Mouse (Mus musculus): ENCODE measurements around the gene Pdlim5. TPM values are rescaled to one million over a fixed set of nuclear protein-coding genes. Genes with fewer than 3 reads are reported as not detected.

Gene Pdlim5
- polyA plus RNA-seq, 1 experiment from 2014 or later: 246 TPM

- WGBS: 61% methylated on average over 4 of the region's 4 CpGs
- Histone ChIP-seq H3K9ac (ENCODE audit: low read length) (no peak overlapping the region), H3K4me1 (ENCODE audit: control insufficient read depth, insufficient read depth, low read length) (peaks cover 27% of the 10 kb centered on the region), H3K36me3 (ENCODE audit: control insufficient read depth, insufficient read depth) (no peaks in the 10 kb centered on the region), H3K4me2 (ENCODE audit: low read depth, low read length) (no peak overlapping the region), H3K4me3 (ENCODE audit: low read length) (no peak overlapping the region), H3K9me3 (replicated peaks; ENCODE audit: control insufficient read depth, low read length) (no peaks in the 10 kb centered on the region), H3K27ac (ENCODE audit: low read length) (no peak overlapping the region), H3K27me3 (ENCODE audit: control insufficient read depth, insufficient read depth, low read length) (no peaks in the 10 kb centered on the region)
- ATAC-seq (replicated peaks; ENCODE audit: extremely low read depth, insufficient read depth, low FRiP score): no peak
These were observed 57.4 kb downstream of the Pdlim5 start for GRCm38 (mm10) chr3:142338058-142338457.

DNA sequence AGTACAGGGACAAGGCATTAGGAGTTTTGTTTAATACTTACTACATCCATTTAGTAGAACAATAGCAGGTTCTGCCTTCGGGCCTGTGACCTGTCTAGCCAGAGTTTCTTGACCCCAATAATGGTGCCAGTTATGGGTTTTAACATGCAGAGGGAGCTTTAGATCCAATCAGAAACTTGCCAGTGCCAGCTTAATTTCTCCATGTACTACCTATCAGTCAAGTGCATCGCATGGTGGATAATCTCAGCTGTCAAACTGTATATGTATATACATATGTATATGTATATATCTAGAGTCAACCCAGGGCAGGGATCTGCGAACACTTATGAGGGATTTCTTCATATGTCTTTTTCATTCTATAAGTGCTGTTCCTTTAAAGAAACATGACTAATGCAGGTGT, 61.0 kb downstream of the Pdlim5 start:
- H3K27me3 ChIP-seq (ENCODE audit: control insufficient read depth, insufficient read depth, low read length): no peaks in the 10 kb centered on the region
- H3K9ac ChIP-seq (ENCODE audit: low read length): no peak overlapping the region
- no peak for ATAC-seq (replicated peaks; ENCODE audit: extremely low read depth, insufficient read depth, low FRiP score)
- WGBS: 92% methylated on average over 3 of the region's 3 CpGs
- no peak overlapping the region for H3K27ac ChIP-seq (ENCODE audit: low read length)
- peaks cover 29% of the 10 kb centered on the region for H3K4me1 ChIP-seq (ENCODE audit: control insufficient read depth, insufficient read depth, low read length)
- H3K4me3 ChIP-seq (ENCODE audit: low read length): no peak overlapping the region
- no peak overlapping the region for H3K4me2 ChIP-seq (ENCODE audit: low read depth, low read length)
- peaks cover 2% of the 10 kb centered on the region for H3K36me3 ChIP-seq (ENCODE audit: control insufficient read depth, insufficient read depth)
- no peaks in the 10 kb centered on the region for H3K9me3 ChIP-seq (replicated peaks; ENCODE audit: control insufficient read depth, low read length)

GRCm38 (mm10) chr3:142333458-142333857, 62.0 kb downstream of the Pdlim5 start:
- Histone ChIP-seq H3K36me3 (ENCODE audit: control insufficient read depth, insufficient read depth) (peaks cover 4% of the 10 kb centered on the region), H3K27ac (ENCODE audit: low read length) (no peak overlapping the region), H3K9me3 (replicated peaks; ENCODE audit: control insufficient read depth, low read length) (no peaks in the 10 kb centered on the region), H3K4me1 (ENCODE audit: control insufficient read depth, insufficient read depth, low read length) (peaks cover 19% of the 10 kb centered on the region), H3K9ac (ENCODE audit: low read length) (no peak overlapping the region), H3K4me2 (ENCODE audit: low read depth, low read length) (no peak overlapping the region), H3K4me3 (ENCODE audit: low read length) (no peak overlapping the region), H3K27me3 (ENCODE audit: control insufficient read depth, insufficient read depth, low read length) (no peaks in the 10 kb centered on the region)
- whole genome bisulfite sequencing: 88% methylated on average over 1 of the region's 1 CpGs
- no peak for ATAC-seq (replicated peaks; ENCODE audit: extremely low read depth, insufficient read depth, low FRiP score)

GRCm38 (mm10) chr3:142332716-142333115, 62.8 kb downstream of the Pdlim5 start:
- no peak for ATAC-seq (replicated peaks; ENCODE audit: extremely low read depth, insufficient read depth, low FRiP score)
- Histone ChIP-seq H3K27ac (ENCODE audit: low read length) (no peak overlapping the region; the same call in 1 of the 2 replicates), H3K4me2 (ENCODE audit: low read depth, low read length) (peak overlapping the region; percentile 20; the same call in 1 of the 2 replicates), H3K4me1 (ENCODE audit: control insufficient read depth, insufficient read depth, low read length) (peaks cover 21% of the 10 kb centered on the region), H3K36me3 (ENCODE audit: control insufficient read depth, insufficient read depth) (peaks cover 4% of the 10 kb centered on the region), H3K9ac (ENCODE audit: low read length) (no peak overlapping the region), H3K4me3 (ENCODE audit: low read length) (no peak overlapping the region), H3K9me3 (replicated peaks; ENCODE audit: control insufficient read depth, low read length) (no peaks in the 10 kb centered on the region), H3K27me3 (ENCODE audit: control insufficient read depth, insufficient read depth, low read length) (no peaks in the 10 kb centered on the region)
- 25% methylated on average over 4 of the region's 4 CpGs for WGBS

- 52% methylated on average over 4 of the region's 4 CpGs for WGBS
- Histone ChIP-seq H3K27ac (ENCODE audit: low read length) (no peak overlapping the region; the same call in 1 of the 2 replicates), H3K27me3 (ENCODE audit: control insufficient read depth, insufficient read depth, low read length) (no peaks in the 10 kb centered on the region), H3K4me1 (ENCODE audit: control insufficient read depth, insufficient read depth, low read length) (peaks cover 21% of the 10 kb centered on the region), H3K4me2 (ENCODE audit: low read depth, low read length) (no peak overlapping the region), H3K9ac (ENCODE audit: low read length) (no peak overlapping the region), H3K9me3 (replicated peaks; ENCODE audit: control insufficient read depth, low read length) (no peaks in the 10 kb centered on the region), H3K36me3 (ENCODE audit: control insufficient read depth, insufficient read depth) (peaks cover 4% of the 10 kb centered on the region), H3K4me3 (ENCODE audit: low read length) (no peak overlapping the region)
- ATAC-seq (replicated peaks; ENCODE audit: extremely low read depth, insufficient read depth, low FRiP score): no peak; the same call in 1 of the 2 replicates
These were observed 63.5 kb downstream of the Pdlim5 start for GRCm38 (mm10) chr3:142331872-142332554.

DNA sequence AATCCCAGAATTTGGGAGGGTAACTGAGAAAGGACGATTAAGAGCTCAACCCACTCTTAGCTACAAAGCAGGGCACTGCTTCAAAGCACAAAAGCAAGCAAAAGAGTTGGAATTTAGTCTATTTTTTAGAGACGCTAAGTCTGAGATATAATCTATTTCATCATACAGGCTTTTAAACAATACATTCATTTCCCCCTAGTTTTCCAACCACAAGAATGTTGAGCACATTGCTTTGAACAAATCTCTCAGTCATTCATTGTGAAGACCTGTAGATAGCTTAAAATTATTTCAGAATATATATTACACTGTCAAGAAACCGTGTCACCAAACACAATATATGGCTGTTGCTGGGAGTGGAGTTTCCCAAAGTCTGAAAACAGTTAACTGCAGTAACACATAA, 65.1 kb downstream of the Pdlim5 start:
- no peaks in the 10 kb centered on the region for H3K27me3 ChIP-seq (ENCODE audit: control insufficient read depth, insufficient read depth, low read length)
- 68% methylated on average over 3 of the region's 3 CpGs for WGBS
- H3K27ac ChIP-seq (ENCODE audit: low read length): no peak overlapping the region

DNA sequence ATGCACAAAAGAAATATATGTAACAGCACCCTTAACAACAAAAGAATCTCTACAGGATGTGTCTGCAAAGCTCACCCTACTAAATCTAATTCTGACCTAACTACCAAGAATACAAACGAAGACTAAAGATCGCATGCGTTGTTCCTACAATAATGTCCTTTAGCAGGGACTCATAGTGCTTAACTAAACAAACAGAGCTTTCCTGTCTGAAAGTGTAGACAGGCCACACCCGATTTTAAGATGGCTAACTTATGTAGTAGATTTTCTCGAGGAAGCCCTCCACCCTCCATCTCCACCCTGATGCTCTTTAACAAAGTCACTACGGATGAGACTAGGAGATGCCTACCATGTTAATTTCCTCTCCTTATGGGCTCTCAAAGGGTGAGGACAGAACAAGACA, 71.9 kb downstream of the Pdlim5 start:
- Histone ChIP-seq H3K27ac (ENCODE audit: low read length) (peak overlapping the region; percentile 43), H3K9me3 (replicated peaks; ENCODE audit: control insufficient read depth, low read length) (no peaks in the 10 kb centered on the region), H3K36me3 (ENCODE audit: control insufficient read depth, insufficient read depth) (no peaks in the 10 kb centered on the region), H3K4me3 (ENCODE audit: low read length) (no peak overlapping the region), H3K9ac (ENCODE audit: low read length) (no peak overlapping the region), H3K4me2 (ENCODE audit: low read depth, low read length) (no peak overlapping the region), H3K4me1 (ENCODE audit: control insufficient read depth, insufficient read depth, low read length) (peaks cover 24% of the 10 kb centered on the region; the same call in 1 of the 2 replicates), H3K27me3 (ENCODE audit: control insufficient read depth, insufficient read depth, low read length) (no peaks in the 10 kb centered on the region)
- no peak for ATAC-seq (replicated peaks; ENCODE audit: extremely low read depth, insufficient read depth, low FRiP score)
- 54% methylated on average over 6 of the region's 6 CpGs for WGBS

More for the DNA sequence above, 65.1 kb downstream of the Pdlim5 start:
- Histone ChIP-seq H3K4me1 (ENCODE audit: control insufficient read depth, insufficient read depth, low read length) (peaks cover 21% of the 10 kb centered on the region), H3K4me3 (ENCODE audit: low read length) (no peak overlapping the region), H3K9me3 (replicated peaks; ENCODE audit: control insufficient read depth, low read length) (no peaks in the 10 kb centered on the region), H3K9ac (ENCODE audit: low read length) (no peak overlapping the region), H3K36me3 (ENCODE audit: control insufficient read depth, insufficient read depth) (peaks cover 4% of the 10 kb centered on the region), H3K4me2 (ENCODE audit: low read depth, low read length) (no peak overlapping the region)
- no peak for ATAC-seq (replicated peaks; ENCODE audit: extremely low read depth, insufficient read depth, low FRiP score)

DNA sequence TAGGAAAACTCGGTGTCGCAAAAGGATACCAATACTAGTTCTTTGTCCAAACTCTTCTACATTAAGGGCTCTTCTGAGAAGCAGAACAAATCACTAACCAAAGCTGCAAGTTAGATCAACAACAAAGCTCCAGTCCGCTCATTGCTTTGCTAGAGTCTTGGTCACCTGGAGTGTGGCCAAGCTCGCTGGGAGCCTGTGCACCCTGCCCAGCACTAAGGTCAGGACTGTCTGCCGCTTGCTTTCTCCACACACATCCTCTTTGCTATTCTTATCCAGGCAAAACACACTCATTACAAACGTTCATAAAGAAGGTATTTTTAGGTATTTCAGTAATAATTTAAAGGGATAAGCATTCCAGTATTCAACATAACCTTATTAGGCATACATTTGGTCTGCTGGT, 73.6 kb downstream of the Pdlim5 start:
- ATAC-seq (replicated peaks; ENCODE audit: extremely low read depth, insufficient read depth, low FRiP score): peak; percentile 82
- no peaks in the 10 kb centered on the region for H3K9me3 ChIP-seq (replicated peaks; ENCODE audit: control insufficient read depth, low read length)
- WGBS: 35% methylated on average over 6 of the region's 6 CpGs
- H3K36me3 ChIP-seq (ENCODE audit: control insufficient read depth, insufficient read depth): no peaks in the 10 kb centered on the region
- H3K27me3 ChIP-seq (ENCODE audit: control insufficient read depth, insufficient read depth, low read length): no peaks in the 10 kb centered on the region
- peak overlapping the region; percentile 22 for H3K4me2 ChIP-seq (ENCODE audit: low read depth, low read length)
- H3K27ac ChIP-seq (ENCODE audit: low read length): peak overlapping the region; percentile 59
- no peak overlapping the region for H3K9ac ChIP-seq (ENCODE audit: low read length)
- no peak overlapping the region for H3K4me3 ChIP-seq (ENCODE audit: low read length)
- H3K4me1 ChIP-seq (ENCODE audit: control insufficient read depth, insufficient read depth, low read length): peaks cover 26% of the 10 kb centered on the region

GRCm38 (mm10) chr3:142318147-142318546, 77.3 kb downstream of the Pdlim5 start:
- peaks cover 26% of the 10 kb centered on the region for H3K4me1 ChIP-seq (ENCODE audit: control insufficient read depth, insufficient read depth, low read length)
- 15% methylated on average over 2 of the region's 2 CpGs for WGBS
- no peaks in the 10 kb centered on the region for H3K27me3 ChIP-seq (ENCODE audit: control insufficient read depth, insufficient read depth, low read length)
- peak overlapping the region; percentile 73 for H3K27ac ChIP-seq (ENCODE audit: low read length)
- no peak overlapping the region for H3K4me2 ChIP-seq (ENCODE audit: low read depth, low read length)
- ATAC-seq (replicated peaks; ENCODE audit: extremely low read depth, insufficient read depth, low FRiP score): peak; percentile 91
- H3K9ac ChIP-seq (ENCODE audit: low read length): no peak overlapping the region
- H3K9me3 ChIP-seq (replicated peaks; ENCODE audit: control insufficient read depth, low read length): no peaks in the 10 kb centered on the region
- no peak overlapping the region for H3K4me3 ChIP-seq (ENCODE audit: low read length)
- no peaks in the 10 kb centered on the region for H3K36me3 ChIP-seq (ENCODE audit: control insufficient read depth, insufficient read depth)

Data from heart, embryonic 16.5 days (tissue).